Mouse (Mus musculus): ENCODE results near the gene Gabrb1.

- TF ChIP-seq MAZ (IDR thresholded peaks at IDR 0.05; ENCODE audit: low read depth, low read length) (no peak), POLR2A (IDR thresholded peaks at IDR 0.05; ENCODE audit: control insufficient read depth in 1 of 2, insufficient read depth in 1 of 2, low read depth in 1 of 2, low read length in 2 of 2, poor library complexity in 1 of 2) (no peak), CHD2 (IDR thresholded peaks at IDR 0.05; ENCODE audit: low read length) (no peak), ETS1 (IDR thresholded peaks at IDR 0.05; ENCODE audit: low read depth, low read length) (no peak), UBTF (IDR thresholded peaks at IDR 0.05; ENCODE audit: borderline replicate concordance, insufficient read depth, low read depth, low read length) (no peak), CTCF (IDR thresholded peaks at IDR 0.05 in 2 of 3, conservative IDR thresholded peaks at IDR 0.05 in 1 of 3; ENCODE audit: control insufficient read depth in 1 of 3, insufficient read depth in 1 of 3, low read depth in 2 of 3, low read length in 3 of 3, poor library complexity in 1 of 3, severe bottlenecking in 1 of 3) (no peak), POLR2AphosphoS2 (IDR thresholded peaks at IDR 0.05; ENCODE audit: low read length) (no peak), EP300 (IDR thresholded peaks at IDR 0.05; ENCODE audit: low read depth in 1 of 2, low read length in 2 of 2) (no peak), BHLHE40 (IDR thresholded peaks at IDR 0.05; ENCODE audit: borderline replicate concordance, low read depth, low read length) (no peak), GATA1 (IDR thresholded peaks at IDR 0.05; ENCODE audit: low read depth, low read length) (no peak), ZKSCAN1 (IDR thresholded peaks at IDR 0.05; ENCODE audit: low read depth, low read length) (no peak), JUND (IDR thresholded peaks at IDR 0.05; ENCODE audit: low read depth, low read length) (no peak), MXI1 (IDR thresholded peaks at IDR 0.05; ENCODE audit: low read depth, low read length) (no peak), RAD21 (IDR thresholded peaks at IDR 0.05; ENCODE audit: low read depth, low read length) (no peak)
Observed at GRCm38 (mm10) chr5:72068826-72069225, 410.9 kb downstream of the Gabrb1 start.

All from MEL (cell line).